Mouse (Mus musculus) liver, embryonic 16.5 days (tissue): Measurements from ENCODE around the gene Vamp2. TPM values are rescaled to one million over a fixed set of nuclear protein-coding genes. Genes with fewer than 3 reads are reported as not detected.

Experiments
- ATAC-seq: fragments of 200-750 bp; cut with Nextera tagmentation; 2 replicates; pipeline ENCODE4 v1.8.0; 2017; ENCODE audit warnings: low read depth, mild to moderate bottlenecking, moderate number of reproducible peaks, moderate library complexity
- H3K27ac ChIP-seq: fragments of 300-500 bp; sonication (generic); 2 replicates; pipeline ENCODE4 v1.5.1; 2014; ENCODE audit warnings: mild to moderate bottlenecking, low read length
- H3K27me3 ChIP-seq: fragments of 300-500 bp; sonication (generic); 2 replicates; pipeline ENCODE4 v1.6.1; 2014; ENCODE audit warnings: low read depth, low read length, mixed read lengths; ENCODE audit not compliant: control insufficient read depth, insufficient read depth
- H3K36me3 ChIP-seq: fragments of 300-500 bp; sonication (generic); 2 replicates; pipeline ENCODE4 v1.6.1; 2014; ENCODE audit warnings: mild to moderate bottlenecking; ENCODE audit not compliant: control insufficient read depth, insufficient read depth
- H3K4me1 ChIP-seq: fragments of 300-500 bp; sonication (generic); 2 replicates; pipeline ENCODE4 v1.6.1; 2014; ENCODE audit warnings: low read depth, low read length, mixed read lengths; ENCODE audit not compliant: control insufficient read depth
- H3K4me2 ChIP-seq: fragments of 300-500 bp; sonication (generic); 2 replicates; pipeline ENCODE4 v1.6.1; 2014; ENCODE audit warnings: low read depth, low read length, mixed read lengths
- H3K4me3 ChIP-seq: fragments of 300-500 bp; sonication (generic); 2 replicates; pipeline ENCODE4 v1.5.1; 2014; ENCODE audit warnings: low read depth, mild to moderate bottlenecking, low read length
- H3K9ac ChIP-seq: fragments of 300-500 bp; sonication (generic); 2 replicates; pipeline ENCODE4 v1.6.1; 2014; ENCODE audit warnings: low read depth, low read length
- H3K9me3 ChIP-seq: fragments of 300-500 bp; sonication (generic); replicated peaks from 2 replicates; pipeline ENCODE4 v1.6.1; 2016; ENCODE audit warnings: low read length; ENCODE audit not compliant: control insufficient read depth
- WGBS: fragments of 180-500 bp; shearing (Covaris S2); extraction: QIAGEN DNeasy Blood & Tissue Kit; methylation state at CpG from one replicate; pipeline ENCODE4 v1.1.7; 2014; ENCODE audit not compliant: insufficient replicate concordance; 5-methylcytosine and 5-hydroxymethylcytosine counted together
- polyA plus RNA-seq: library from polyadenylated mRNA; unstranded; fragments of >200 nt; fragmentation: Nextera tagmentation; extraction: Ambion mirVana; gene quantifications from 2 replicates; pipeline ENCODE4 v1.2.1, GENCODE M21; 2015

The Vamp2 gene
- polyA plus RNA-seq, 1 experiment from 2014 or later, result 25.4 TPM

GRCm38 (mm10) chr11:69087082-69087481, 1.2 kb upstream of the Vamp2 start:
- no peak overlapping the region for H3K4me2 ChIP-seq
- H3K9ac ChIP-seq, result no peak overlapping the region
- no peak overlapping the region for H3K4me3 ChIP-seq
- peaks cover 27% of the 10 kb centered on the region for H3K4me1 ChIP-seq
- H3K27ac ChIP-seq, result no peak overlapping the region
- H3K9me3 ChIP-seq, result no peaks in the 10 kb centered on the region
- peaks cover 6% of the 10 kb centered on the region; the same call in 1 of the 2 replicates for H3K36me3 ChIP-seq
- WGBS, result 43% methylated on average over 4 of the region's 4 CpGs
- ATAC-seq, result no peak
- no peaks in the 10 kb centered on the region for H3K27me3 ChIP-seq

- Histone ChIP-seq H3K4me2 (no peak overlapping the region), H3K9me3 (no peaks in the 10 kb centered on the region), H3K36me3 (peaks cover 8% of the 10 kb centered on the region), H3K27ac (no peak overlapping the region), H3K4me3 (no peak overlapping the region), H3K27me3 (no peaks in the 10 kb centered on the region), H3K9ac (no peak overlapping the region), H3K4me1 (peaks cover 32% of the 10 kb centered on the region)
- WGBS, result 57% methylated on average over 2 of the region's 2 CpGs
- ATAC-seq, result no peak
Measured at GRCm38 (mm10) chr11:69087597-69087996, 693 bp upstream of the Vamp2 start.

GRCm38 (mm10) chr11:69088856-69089615, 746 bp downstream of the Vamp2 start:
- no peaks in the 10 kb centered on the region for H3K9me3 ChIP-seq
- peak overlapping the region; percentile 97 for H3K4me2 ChIP-seq
- peak overlapping the region; percentile 100 for H3K9ac ChIP-seq
- H3K27me3 ChIP-seq, result no peaks in the 10 kb centered on the region
- 4% methylated on average over 25 of the region's 25 CpGs for WGBS
- H3K4me1 ChIP-seq, result peaks cover 35% of the 10 kb centered on the region
- peak; percentile 82 for ATAC-seq
- H3K36me3 ChIP-seq, result peaks cover 10% of the 10 kb centered on the region
- peak overlapping the region; percentile 95 for H3K27ac ChIP-seq
- H3K4me3 ChIP-seq, result peak overlapping the region; percentile 100

GRCm38 (mm10) chr11:69089616-69090290, 1.5 kb downstream of the Vamp2 start:
- Histone ChIP-seq H3K36me3 (peaks cover 10% of the 10 kb centered on the region), H3K4me1 (peaks cover 39% of the 10 kb centered on the region), H3K9me3 (no peaks in the 10 kb centered on the region), H3K4me3 (peak overlapping the region; percentile 100), H3K27ac (peak overlapping the region; percentile 95), H3K9ac (peak overlapping the region; percentile 100), H3K27me3 (no peaks in the 10 kb centered on the region), H3K4me2 (peak overlapping the region; percentile 97)
- 80% methylated on average over 12 of the region's 12 CpGs for WGBS
- no peak for ATAC-seq

- H3K27me3 ChIP-seq, result no peaks in the 10 kb centered on the region
- H3K27ac ChIP-seq, result no peak overlapping the region
- peak overlapping the region; percentile 100; the same call in 1 of the 2 replicates for H3K9ac ChIP-seq
- H3K4me3 ChIP-seq, result no peak overlapping the region
- H3K4me1 ChIP-seq, result peaks cover 42% of the 10 kb centered on the region
- no peaks in the 10 kb centered on the region for H3K9me3 ChIP-seq
- no peak overlapping the region for H3K4me2 ChIP-seq
- ATAC-seq, result no peak
- H3K36me3 ChIP-seq, result peaks cover 10% of the 10 kb centered on the region
- 64% methylated on average over 6 of the region's 6 CpGs for WGBS
Measured at GRCm38 (mm10) chr11:69090367-69090766, 2.1 kb downstream of the Vamp2 start.

GRCm38 (mm10) chr11:69091566-69092385, 3.5 kb downstream of the Vamp2 start:
- Histone ChIP-seq H3K4me1 (peaks cover 55% of the 10 kb centered on the region), H3K9ac (no peak overlapping the region), H3K4me2 (no peak overlapping the region), H3K27ac (no peak overlapping the region), H3K4me3 (no peak overlapping the region), H3K36me3 (peaks cover 10% of the 10 kb centered on the region), H3K9me3 (no peaks in the 10 kb centered on the region), H3K27me3 (no peaks in the 10 kb centered on the region)
- no peak for ATAC-seq
- WGBS, result 56% methylated on average over 7 of the region's 7 CpGs

- Histone ChIP-seq H3K4me1 (peaks cover 60% of the 10 kb centered on the region), H3K9me3 (no peaks in the 10 kb centered on the region), H3K27ac (no peak overlapping the region), H3K27me3 (no peaks in the 10 kb centered on the region), H3K36me3 (peaks cover 10% of the 10 kb centered on the region), H3K4me3 (no peak overlapping the region), H3K9ac (no peak overlapping the region), H3K4me2 (no peak overlapping the region)
- ATAC-seq, result no peak
- WGBS, result 1% methylated on average over 3 of the region's 3 CpGs
Measured at GRCm38 (mm10) chr11:69092386-69092751, 4.1 kb downstream of the Vamp2 start.

GRCm38 (mm10) chr11:69092871-69093270, 4.6 kb downstream of the Vamp2 start:
- H3K9ac ChIP-seq, result no peak overlapping the region
- H3K27ac ChIP-seq, result 0 out of 2 replicates have a peak overlapping the region, but pooled peaks have one; percentile 4
- no peak overlapping the region for H3K4me2 ChIP-seq
- H3K36me3 ChIP-seq, result peaks cover 10% of the 10 kb centered on the region
- ATAC-seq, result no peak
- no peaks in the 10 kb centered on the region for H3K27me3 ChIP-seq
- no peak overlapping the region for H3K4me3 ChIP-seq
- peaks cover 61% of the 10 kb centered on the region for H3K4me1 ChIP-seq
- WGBS, result 67% methylated on average over 4 of the region's 4 CpGs
- H3K9me3 ChIP-seq, result no peaks in the 10 kb centered on the region
